Mouse (Mus musculus) naive thymus-derived CD4-positive, alpha-beta T cell, adult 2 months (primary cell): ENCODE data around the gene Ehd1.

ENCODE experiments used
- DNase-seq: peaks from one replicate; pipeline ENCODE4 v3.0.0-alpha.2; 2011; ENCODE audit warnings: low read depth

The Ehd1 gene

GRCm38 (mm10) chr19:6260946-6261345 lies 15.6 kb upstream of the Ehd1 start:
- peak; percentile 35 for DNase-seq

GRCm38 (mm10) chr19:6261379-6261778 lies 15.1 kb upstream of the Ehd1 start:
- DNase-seq, result no peak

DNA sequence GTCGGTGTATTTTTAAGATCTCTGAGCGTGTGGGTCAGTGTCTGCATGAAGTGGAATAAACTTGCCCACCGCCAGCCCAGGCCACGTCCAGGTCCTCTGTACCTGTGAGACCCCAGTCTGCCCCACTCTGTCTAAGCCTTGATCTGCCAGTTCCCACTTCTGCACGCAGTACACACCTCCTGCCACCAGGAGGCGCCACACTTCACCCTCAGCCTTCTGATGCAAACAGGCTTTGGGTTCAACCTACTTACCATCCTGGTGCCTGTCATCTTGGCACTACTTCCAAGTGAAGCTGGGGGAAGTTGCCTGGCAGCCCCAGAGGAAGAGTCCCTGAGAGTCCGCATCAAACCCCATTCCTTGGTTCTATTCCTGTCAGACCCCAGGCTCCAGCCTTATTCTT lies 14.3 kb upstream of the Ehd1 start:
- DNase-seq, result peak; percentile 87

DNA sequence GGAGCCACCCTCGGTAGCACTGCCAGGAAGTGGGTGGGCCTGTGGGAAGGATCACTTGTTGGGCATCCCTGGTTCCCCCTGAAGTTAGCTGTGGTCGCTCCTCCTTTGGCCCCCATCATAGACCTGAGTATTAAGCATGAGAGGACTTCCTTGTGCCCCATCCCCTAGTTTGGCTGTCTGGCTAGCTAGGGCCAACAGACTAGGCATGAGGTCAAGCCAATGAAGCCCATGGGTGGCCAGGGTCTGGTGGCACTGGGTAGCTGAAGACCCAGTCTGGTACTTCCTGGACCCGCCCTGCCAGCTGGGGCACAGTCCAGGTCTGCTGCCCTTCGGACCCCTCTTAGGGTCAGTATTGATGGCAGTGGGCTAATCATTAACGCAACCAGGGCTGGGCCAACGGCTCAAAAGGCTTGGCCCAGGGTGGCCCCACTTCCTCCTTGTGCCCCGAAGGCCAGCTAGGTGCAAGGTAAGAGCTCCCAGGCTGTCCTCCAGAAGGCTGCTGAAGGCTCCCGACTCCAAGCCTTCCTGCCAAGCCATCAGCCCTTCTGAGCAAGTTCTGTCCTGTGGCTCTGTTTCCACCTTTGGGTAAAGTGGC lies 13.6 kb upstream of the Ehd1 start:
- DNase-seq, result no peak

- DNase-seq, result no peak
Observed at GRCm38 (mm10) chr19:6264200-6264599, 12.3 kb upstream of the Ehd1 start.

DNA sequence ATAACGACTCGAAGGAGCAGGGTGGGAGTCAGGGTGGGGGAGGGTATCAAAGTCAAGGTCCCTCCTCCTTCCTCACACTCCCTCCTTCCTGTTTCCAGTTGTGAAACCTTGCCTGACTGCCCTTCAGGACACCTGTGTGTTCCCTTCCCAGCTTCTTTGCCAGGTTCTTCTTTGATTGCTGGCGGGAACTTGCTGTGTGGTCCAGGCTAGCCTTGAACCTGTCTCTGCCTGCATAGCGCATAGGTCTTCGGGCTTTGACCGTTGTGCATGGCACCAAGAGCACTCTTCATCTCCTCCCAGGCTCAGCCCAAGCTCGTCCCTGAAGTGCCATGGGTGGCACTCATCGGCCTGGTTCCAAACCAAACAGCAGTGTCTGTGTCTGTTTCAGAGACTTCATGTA lies 11.6 kb upstream of the Ehd1 start:
- DNase-seq, result no peak

GRCm38 (mm10) chr19:6265727-6266182 lies 10.8 kb upstream of the Ehd1 start:
- no peak for DNase-seq

- no peak for DNase-seq
Observed at GRCm38 (mm10) chr19:6267306-6268169, 9.0 kb upstream of the Ehd1 start.

DNA sequence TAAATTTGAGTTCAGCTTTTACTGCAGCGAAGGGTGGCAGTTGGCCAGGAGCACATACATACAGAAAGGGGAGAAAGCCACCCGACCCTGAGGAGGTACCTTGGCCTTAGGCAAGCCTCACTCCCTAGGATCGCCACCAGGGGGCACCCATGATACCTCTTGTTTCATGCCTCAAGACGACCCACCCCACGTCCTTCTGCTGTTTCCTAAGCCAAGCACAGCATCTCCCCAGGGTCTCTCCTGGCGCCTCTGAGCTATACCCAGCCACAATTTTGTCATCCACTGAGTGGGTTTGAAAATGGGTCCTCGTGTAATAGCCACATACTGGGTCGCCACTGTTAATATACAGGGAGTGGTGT lies 8.4 kb upstream of the Ehd1 start:
- DNase-seq, result peak; percentile 94

- DNase-seq, result no peak
Observed at GRCm38 (mm10) chr19:6268670-6269132, 7.8 kb upstream of the Ehd1 start.

GRCm38 (mm10) chr19:6269798-6270475 lies 6.6 kb upstream of the Ehd1 start:
- DNase-seq, result no peak

GRCm38 (mm10) chr19:6270661-6271060 lies 5.9 kb upstream of the Ehd1 start:
- DNase-seq, result no peak

DNA sequence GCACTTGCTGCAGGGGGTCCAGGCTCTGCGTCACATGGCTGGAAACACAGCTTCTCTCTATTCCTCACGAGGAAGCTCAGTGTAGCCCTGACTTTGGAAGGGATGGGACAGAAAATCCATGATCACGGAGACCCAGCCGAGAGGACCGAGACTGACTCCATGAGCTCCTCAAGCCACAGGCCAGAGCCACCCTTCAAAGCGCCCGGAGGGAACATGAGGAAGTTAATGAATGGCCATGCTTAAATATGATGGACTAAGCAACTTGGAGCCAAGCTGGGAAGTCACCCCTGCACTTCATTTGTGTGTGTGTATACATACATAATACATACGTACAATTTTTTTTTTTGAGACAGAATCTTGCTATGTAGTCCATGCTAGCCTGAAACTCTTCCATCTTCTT lies 5.3 kb upstream of the Ehd1 start:
- DNase-seq, result no peak

DNA sequence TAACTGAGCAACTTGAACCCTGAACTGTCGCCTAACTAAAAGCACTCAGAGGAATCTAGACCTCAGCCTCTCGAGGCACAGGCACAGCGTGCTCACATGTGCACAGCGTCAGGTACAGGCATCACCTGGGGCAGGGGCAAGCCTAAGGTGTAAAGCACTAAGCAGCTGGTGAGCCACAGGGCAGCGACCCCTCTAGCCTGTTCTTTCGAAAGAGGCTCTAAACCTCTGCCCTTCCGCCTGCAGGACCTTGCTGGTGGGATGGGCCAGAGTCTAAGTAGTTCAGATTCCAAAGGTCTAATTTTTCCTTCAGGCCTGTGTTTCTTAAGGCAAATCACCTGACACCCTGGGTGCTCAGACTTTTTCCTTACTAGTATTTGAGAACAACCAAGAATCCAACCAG lies 4.5 kb upstream of the Ehd1 start:
- DNase-seq, result no peak

- DNase-seq, result no peak
Observed at GRCm38 (mm10) chr19:6272738-6273137, 3.8 kb upstream of the Ehd1 start.

GRCm38 (mm10) chr19:6273592-6273991 lies 2.9 kb upstream of the Ehd1 start:
- DNase-seq, result no peak

- no peak for DNase-seq
Observed at GRCm38 (mm10) chr19:6273998-6274608, 2.4 kb upstream of the Ehd1 start.

- peak; percentile 81 for DNase-seq
Observed at GRCm38 (mm10) chr19:6275740-6276389, 660 bp upstream of the Ehd1 start.

- DNase-seq, result peak; percentile 45
Observed at GRCm38 (mm10) chr19:6277661-6278438, 1.3 kb downstream of the Ehd1 start.

DNA sequence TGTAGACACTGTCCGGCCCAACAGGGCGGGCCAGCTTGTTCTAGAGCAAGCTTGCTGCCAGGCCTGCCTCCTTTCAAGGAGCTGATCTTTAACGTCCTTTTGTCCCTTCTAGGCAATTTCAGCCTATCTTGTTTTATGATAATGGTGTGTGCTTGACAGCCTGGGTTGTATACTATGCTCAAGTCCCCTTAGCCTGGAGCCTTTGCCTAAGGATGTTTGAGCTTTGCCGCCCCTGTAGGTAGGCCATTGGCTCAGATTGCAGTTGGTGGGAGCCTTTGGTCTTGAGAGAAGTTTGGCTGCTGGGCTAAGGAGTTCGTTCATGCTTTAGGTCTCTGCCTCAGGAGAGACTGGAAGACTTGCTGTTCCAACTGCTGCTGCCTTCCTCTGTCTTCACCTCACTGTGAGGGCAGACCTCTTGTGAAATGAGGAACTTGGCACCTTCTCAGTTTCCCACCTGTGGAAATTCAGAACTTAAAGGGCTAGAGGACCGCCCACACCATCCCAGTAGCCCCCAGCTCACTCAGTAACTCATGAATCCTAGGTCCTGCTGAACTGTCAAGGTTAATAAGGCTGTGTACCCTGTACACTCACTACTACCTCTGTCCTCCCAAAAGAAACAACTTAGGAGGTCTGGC lies 2.0 kb downstream of the Ehd1 start:
- DNase-seq, result no peak
